Mouse (Mus musculus) forebrain, embryonic 12.5 days (tissue): ENCODE data around the gene Fank1. TPM values are rescaled to one million over a fixed set of nuclear protein-coding genes. Genes with fewer than 3 reads are reported as not detected.
A peak's percentile ranks its signal among the peaks of the same experiment; 100 is the strongest.

Experiments
- ATAC-seq: fragments of 200-750 bp; cut with Nextera tagmentation; 2 replicates; pipeline ENCODE4 v1.8.0; 2017; ENCODE audit warnings: moderate TSS enrichment; ENCODE audit not compliant: low FRiP score
- H3K27ac ChIP-seq: fragments of 300-500 bp; sonication (generic); 2 replicates; pipeline ENCODE4 v1.5.1; 2016; ENCODE audit warnings: mild to moderate bottlenecking
- H3K27me3 ChIP-seq: fragments of 300-500 bp; sonication (generic); 2 replicates; pipeline ENCODE4 v1.6.1; 2016; ENCODE audit warnings: mild to moderate bottlenecking
- H3K36me3 ChIP-seq: fragments of 300-500 bp; sonication (generic); replicated peaks from 2 replicates; pipeline ENCODE4 v1.6.1; 2016; ENCODE audit warnings: mild to moderate bottlenecking
- H3K4me1 ChIP-seq: fragments of 300-500 bp; sonication (generic); 2 replicates; pipeline ENCODE4 v1.6.1; 2016
- H3K4me2 ChIP-seq: fragments of 300-500 bp; sonication (generic); 2 replicates; pipeline ENCODE4 v1.6.1; 2016; ENCODE audit warnings: mild to moderate bottlenecking, moderate library complexity
- H3K4me3 ChIP-seq: fragments of 300-500 bp; sonication (generic); replicated peaks from 2 replicates; pipeline ENCODE4 v1.5.1; 2016; ENCODE audit warnings: mild to moderate bottlenecking
- H3K9ac ChIP-seq: fragments of 300-500 bp; sonication (generic); 2 replicates; pipeline ENCODE4 v1.6.1; 2016; ENCODE audit warnings: mild to moderate bottlenecking
- H3K9me3 ChIP-seq: fragments of 300-500 bp; sonication (generic); 2 replicates; pipeline ENCODE4 v1.6.1; 2016
- WGBS: fragments of 180-500 bp; shearing (Covaris S2); methylation state at CpG from one replicate; pipeline ENCODE4 v1.1.7; 2016; 5-methylcytosine and 5-hydroxymethylcytosine counted together
- polyA plus RNA-seq: library from polyadenylated mRNA; unstranded; fragments of >200 nt; fragmentation: Nextera tagmentation; extraction: Ambion mirVana; gene quantifications from 2 replicates; pipeline ENCODE4 v1.2.1, GENCODE M21; 2016

The Fank1 gene
- polyA plus RNA-seq, 1 experiment from 2014 or later = 1.5 TPM

DNA sequence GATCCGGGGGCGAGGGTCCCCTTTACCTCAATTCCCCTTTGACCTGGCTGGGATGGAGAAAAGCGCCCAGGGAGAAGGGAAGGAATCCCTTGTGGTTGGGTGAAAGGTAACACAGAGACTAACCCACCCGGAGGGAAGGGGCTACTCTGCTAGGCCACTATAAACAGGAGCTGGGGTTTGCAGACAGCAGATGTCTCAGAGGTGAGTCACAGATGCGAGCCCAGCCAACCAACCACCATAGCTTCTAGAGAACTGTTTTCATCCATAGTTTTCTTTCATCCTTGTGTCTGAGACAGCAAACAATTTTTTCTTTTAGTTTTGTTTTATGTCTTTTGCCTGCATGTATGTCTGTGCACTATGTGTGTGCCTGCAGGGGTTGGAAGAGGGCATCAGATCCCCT lies 23.3 kb downstream of the Fank1 start:
- Histone ChIP-seq H3K4me3 (no peak overlapping the region), H3K9ac (no peak overlapping the region), H3K4me2 (no peak overlapping the region), H3K9me3 (no peaks in the 10 kb centered on the region), H3K27me3 (no peaks in the 10 kb centered on the region), H3K27ac (no peak overlapping the region), H3K4me1 (no peaks in the 10 kb centered on the region; the same call in 1 of the 2 replicates), H3K36me3 (no peaks in the 10 kb centered on the region)
- WGBS = 81% methylated on average over 5 of the region's 5 CpGs
- ATAC-seq = no peak

DNA sequence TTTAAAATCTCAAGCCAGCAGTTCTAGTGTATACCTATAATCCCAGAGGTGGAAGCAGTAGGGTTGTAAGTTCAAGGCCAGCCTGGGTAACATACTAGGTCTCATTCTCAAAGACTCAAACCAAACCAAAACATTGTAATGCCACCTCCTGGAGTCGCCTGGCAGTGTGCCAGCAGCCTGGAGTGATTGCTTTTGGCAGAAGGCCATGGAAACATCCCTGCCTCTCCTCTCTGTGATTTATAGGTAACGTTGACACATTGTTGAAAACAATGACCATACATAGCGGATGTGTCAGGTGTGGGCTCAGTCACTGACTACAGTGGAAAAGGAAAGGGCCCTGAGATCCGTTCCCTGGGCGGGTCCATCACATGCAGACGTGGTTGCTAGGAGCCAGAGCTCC lies 25.2 kb downstream of the Fank1 start:
- Histone ChIP-seq H3K27me3 (no peaks in the 10 kb centered on the region), H3K4me2 (no peak overlapping the region), H3K4me3 (no peak overlapping the region), H3K4me1 (no peaks in the 10 kb centered on the region; the same call in 1 of the 2 replicates), H3K9me3 (no peaks in the 10 kb centered on the region), H3K36me3 (no peaks in the 10 kb centered on the region), H3K9ac (no peak overlapping the region), H3K27ac (no peak overlapping the region)
- ATAC-seq = no peak
- 71% methylated on average over 6 of the region's 6 CpGs for WGBS

DNA sequence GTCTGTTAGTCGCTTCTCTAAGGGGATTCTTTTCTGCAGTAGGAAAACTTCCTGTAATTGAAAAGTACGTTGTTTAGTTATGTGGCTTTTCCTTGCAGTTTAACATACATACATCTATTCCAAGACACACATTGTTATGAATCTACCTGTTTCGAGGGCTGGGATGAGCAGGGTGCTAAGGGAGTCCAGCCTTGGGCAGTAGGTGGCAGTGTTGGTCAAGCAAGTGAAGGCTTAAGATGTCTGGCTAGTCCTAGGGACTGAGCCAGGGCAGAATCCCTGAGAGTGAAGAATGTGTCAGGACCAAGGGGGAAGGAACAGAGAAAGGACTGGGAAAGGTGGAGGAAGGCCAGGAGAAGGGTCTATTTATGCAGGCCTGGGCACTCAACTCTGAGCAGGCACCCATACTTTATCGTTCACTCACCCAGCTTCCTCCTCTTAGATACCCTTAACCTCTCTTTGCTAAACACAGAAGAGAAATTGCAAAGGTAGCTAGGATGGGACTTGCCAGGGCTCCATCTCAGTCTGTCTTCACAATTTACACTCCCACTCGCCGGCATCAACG lies 29.0 kb downstream of the Fank1 start:
- WGBS = 56% methylated on average over 7 of the region's 7 CpGs
- Histone ChIP-seq H3K27me3 (no peaks in the 10 kb centered on the region), H3K4me1 (no peaks in the 10 kb centered on the region; the same call in 1 of the 2 replicates), H3K4me3 (no peak overlapping the region), H3K9me3 (no peaks in the 10 kb centered on the region), H3K27ac (no peak overlapping the region), H3K36me3 (no peaks in the 10 kb centered on the region), H3K9ac (no peak overlapping the region), H3K4me2 (no peak overlapping the region)
- ATAC-seq = no peak

DNA sequence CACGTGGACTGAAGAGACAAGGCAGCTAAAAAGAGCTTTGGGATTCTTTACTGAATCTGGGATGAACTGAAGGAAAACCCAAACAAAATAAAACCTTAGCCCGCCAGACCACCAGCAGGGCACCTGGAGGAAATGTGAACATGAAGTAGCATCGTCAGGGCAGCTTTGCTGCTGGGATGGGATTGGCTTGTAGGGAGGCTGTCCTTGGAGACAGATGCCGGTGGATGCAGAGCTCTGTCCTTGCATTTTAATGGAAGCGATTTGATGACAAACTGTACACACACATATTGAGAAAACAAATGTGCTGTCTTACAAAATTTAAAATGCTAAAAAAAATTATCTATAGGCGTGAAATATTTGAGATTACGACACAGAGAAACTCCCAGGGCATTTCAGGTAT lies 36.3 kb downstream of the Fank1 start:
- ATAC-seq = no peak
- no peaks in the 10 kb centered on the region for H3K4me1 ChIP-seq

DNA sequence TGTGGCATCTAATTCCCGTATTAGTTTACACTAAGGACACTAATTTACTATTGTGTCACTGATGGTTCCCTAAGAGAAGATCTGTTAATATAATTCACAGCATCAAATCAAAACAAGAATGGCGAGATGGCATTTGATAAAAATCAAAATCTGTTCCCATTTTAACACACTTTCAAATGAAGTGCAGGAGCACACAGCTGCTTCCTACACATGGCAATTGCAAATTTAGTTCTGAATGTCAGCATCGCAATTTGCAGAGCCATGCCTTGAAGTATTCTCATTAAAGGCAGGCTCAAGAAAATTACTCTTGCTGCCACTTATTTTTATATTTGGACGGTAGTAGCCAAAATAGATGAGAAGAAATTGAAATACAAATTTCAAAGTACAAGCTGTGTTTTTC lies 36.7 kb downstream of the Fank1 start:
- H3K27me3 ChIP-seq = no peaks in the 10 kb centered on the region
- H3K4me2 ChIP-seq = no peak overlapping the region
- H3K4me1 ChIP-seq = no peaks in the 10 kb centered on the region
- H3K4me3 ChIP-seq = no peak overlapping the region
- H3K36me3 ChIP-seq = no peaks in the 10 kb centered on the region
- WGBS = 79% methylated on average over 4 of the region's 4 CpGs
- H3K27ac ChIP-seq = no peak overlapping the region
- H3K9me3 ChIP-seq = no peaks in the 10 kb centered on the region
- no peak for ATAC-seq
- no peak overlapping the region for H3K9ac ChIP-seq

More for the DNA sequence above, 36.3 kb downstream of the Fank1 start:
- no peak overlapping the region for H3K4me3 ChIP-seq
- no peak overlapping the region for H3K9ac ChIP-seq
- no peaks in the 10 kb centered on the region for H3K36me3 ChIP-seq
- WGBS = 74% methylated on average over 7 of the region's 7 CpGs
- no peaks in the 10 kb centered on the region for H3K9me3 ChIP-seq
- H3K4me2 ChIP-seq = no peak overlapping the region
- no peak overlapping the region for H3K27ac ChIP-seq
- no peaks in the 10 kb centered on the region for H3K27me3 ChIP-seq

DNA sequence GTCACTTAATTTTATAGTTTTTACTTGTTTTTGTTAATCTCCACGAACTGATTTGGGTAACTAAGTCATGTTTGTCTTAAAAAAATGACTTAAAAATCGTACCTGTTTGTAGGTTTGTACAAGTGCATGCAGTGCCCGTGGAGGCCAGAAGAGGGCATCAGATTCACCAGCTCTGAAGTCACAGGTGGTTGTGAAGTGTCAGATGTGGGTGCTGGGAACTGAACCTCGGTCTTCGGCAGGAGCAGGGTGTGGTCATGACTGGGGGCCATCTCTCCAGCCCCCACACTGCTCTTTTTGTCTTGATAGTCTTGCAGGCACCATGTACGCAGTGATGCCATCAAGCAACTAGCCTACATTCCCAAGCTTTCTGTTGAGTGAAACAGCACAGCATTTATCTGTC lies 47.1 kb downstream of the Fank1 start:
- Histone ChIP-seq H3K9ac (no peak overlapping the region), H3K4me3 (no peak overlapping the region), H3K27ac (no peak overlapping the region), H3K4me1 (no peaks in the 10 kb centered on the region), H3K27me3 (no peaks in the 10 kb centered on the region), H3K9me3 (0 out of 2 replicates have a peak, but pooled peaks cover 4% of the 10 kb centered on the region), H3K36me3 (no peaks in the 10 kb centered on the region), H3K4me2 (no peak overlapping the region)
- WGBS = 88% methylated on average over 6 of the region's 6 CpGs
- no peak for ATAC-seq

DNA sequence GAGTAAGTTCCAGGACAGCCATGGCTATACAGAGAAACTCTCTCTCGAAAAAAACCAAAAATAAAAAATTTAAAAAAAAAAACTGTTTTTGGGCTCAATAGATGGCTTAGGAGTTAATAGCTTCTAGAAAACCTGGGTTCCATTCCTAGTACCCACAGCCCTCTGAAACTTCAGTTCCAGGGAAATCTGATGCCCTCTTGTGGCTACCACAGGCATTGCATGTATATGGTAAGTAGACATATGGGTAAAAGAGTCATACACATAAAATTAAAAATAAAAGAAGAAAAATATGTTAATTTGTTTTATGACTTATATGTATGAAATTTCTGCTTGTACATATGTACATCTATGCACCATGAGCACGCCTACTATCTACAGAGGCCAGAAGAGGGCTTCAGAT lies 47.9 kb downstream of the Fank1 start:
- 87% methylated on average over 2 of the region's 2 CpGs for WGBS
- no peak overlapping the region for H3K4me3 ChIP-seq
- H3K27ac ChIP-seq = no peak overlapping the region
- no peak overlapping the region for H3K9ac ChIP-seq
- no peak for ATAC-seq
- H3K4me1 ChIP-seq = no peaks in the 10 kb centered on the region
- no peaks in the 10 kb centered on the region for H3K27me3 ChIP-seq
- no peak overlapping the region for H3K4me2 ChIP-seq
- no peaks in the 10 kb centered on the region for H3K36me3 ChIP-seq
- 0 out of 2 replicates have a peak, but pooled peaks cover 4% of the 10 kb centered on the region for H3K9me3 ChIP-seq

DNA sequence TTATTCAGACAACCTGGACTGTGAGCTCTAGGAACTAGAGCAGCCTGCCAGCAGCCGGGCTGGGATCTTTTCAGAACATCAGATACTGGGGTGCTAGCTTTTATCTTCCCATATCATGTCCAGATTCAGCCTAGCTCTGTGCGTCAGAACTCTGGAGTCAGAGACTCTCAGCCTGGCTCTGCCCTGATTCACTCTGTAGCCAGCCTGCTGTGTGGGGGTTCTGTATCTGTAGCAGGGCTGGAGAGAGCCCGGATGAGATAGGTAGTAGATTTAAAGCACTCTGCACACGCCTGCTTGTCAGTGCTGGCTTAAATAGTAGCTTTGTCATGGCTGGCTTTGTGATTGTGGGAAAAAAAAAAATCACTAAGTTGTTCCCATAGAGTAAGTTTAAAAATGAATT lies 51.9 kb downstream of the Fank1 start:
- 49% methylated on average over 4 of the region's 4 CpGs for WGBS
- no peak overlapping the region for H3K4me2 ChIP-seq
- ATAC-seq = no peak
- H3K9me3 ChIP-seq = 0 out of 2 replicates have a peak, but pooled peaks cover 4% of the 10 kb centered on the region
- no peaks in the 10 kb centered on the region for H3K4me1 ChIP-seq
- H3K9ac ChIP-seq = no peak overlapping the region
- H3K36me3 ChIP-seq = no peaks in the 10 kb centered on the region
- H3K27ac ChIP-seq = 0 out of 2 replicates have a peak overlapping the region, but pooled peaks have one; percentile 13
- no peak overlapping the region for H3K4me3 ChIP-seq
- no peaks in the 10 kb centered on the region for H3K27me3 ChIP-seq

DNA sequence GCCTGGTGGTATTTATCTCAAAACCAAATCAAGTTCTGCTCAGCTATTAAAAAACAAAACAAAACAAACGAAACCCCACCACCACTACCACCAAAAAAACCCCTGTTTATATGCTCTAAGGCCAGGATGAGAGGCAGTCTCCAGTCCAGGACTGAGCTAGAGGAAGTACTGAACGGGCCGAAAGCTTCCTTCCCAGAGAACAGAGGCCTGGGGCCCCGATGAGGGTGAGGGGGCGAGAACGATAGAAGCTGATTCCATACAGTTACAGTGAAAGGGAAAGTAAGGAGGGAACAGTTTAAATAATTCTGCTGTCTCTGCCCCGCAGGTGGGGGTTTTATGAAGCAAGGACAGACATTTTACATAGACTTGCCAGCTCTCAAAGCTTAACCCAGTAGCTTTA lies 52.9 kb downstream of the Fank1 start:
- Histone ChIP-seq H3K27ac (no peak overlapping the region), H3K4me2 (no peak overlapping the region), H3K9ac (no peak overlapping the region), H3K4me3 (no peak overlapping the region), H3K9me3 (no peaks in the 10 kb centered on the region), H3K27me3 (no peaks in the 10 kb centered on the region), H3K36me3 (no peaks in the 10 kb centered on the region), H3K4me1 (no peaks in the 10 kb centered on the region)
- no peak for ATAC-seq
- 78% methylated on average over 7 of the region's 7 CpGs for WGBS

DNA sequence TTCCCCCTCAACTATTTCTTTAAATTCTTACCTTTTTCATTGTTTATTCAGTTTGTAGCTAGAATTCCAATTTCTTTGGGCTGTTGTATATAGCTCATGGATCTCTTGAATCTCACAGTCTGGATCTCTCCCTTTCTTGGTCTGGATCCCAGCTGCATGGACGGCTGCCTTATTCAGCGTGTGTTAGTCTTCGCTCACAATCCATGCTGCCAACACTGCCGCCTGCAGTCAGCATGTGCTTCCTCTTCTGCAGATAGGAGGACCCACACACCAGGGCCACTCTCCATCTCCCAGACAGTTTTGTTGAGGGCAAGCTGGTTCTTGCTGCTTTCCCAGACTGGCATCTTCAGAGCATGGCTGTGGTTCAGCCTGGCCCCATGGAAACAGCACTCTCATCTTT lies 62.9 kb downstream of the Fank1 start:
- no peak overlapping the region for H3K4me2 ChIP-seq
- WGBS = 85% methylated on average over 4 of the region's 4 CpGs
- no peak overlapping the region for H3K27ac ChIP-seq
- no peak overlapping the region for H3K4me3 ChIP-seq
- H3K36me3 ChIP-seq = no peaks in the 10 kb centered on the region
- no peaks in the 10 kb centered on the region for H3K27me3 ChIP-seq
- no peaks in the 10 kb centered on the region for H3K9me3 ChIP-seq
- no peaks in the 10 kb centered on the region for H3K4me1 ChIP-seq
- no peak overlapping the region for H3K9ac ChIP-seq
- no peak for ATAC-seq

DNA sequence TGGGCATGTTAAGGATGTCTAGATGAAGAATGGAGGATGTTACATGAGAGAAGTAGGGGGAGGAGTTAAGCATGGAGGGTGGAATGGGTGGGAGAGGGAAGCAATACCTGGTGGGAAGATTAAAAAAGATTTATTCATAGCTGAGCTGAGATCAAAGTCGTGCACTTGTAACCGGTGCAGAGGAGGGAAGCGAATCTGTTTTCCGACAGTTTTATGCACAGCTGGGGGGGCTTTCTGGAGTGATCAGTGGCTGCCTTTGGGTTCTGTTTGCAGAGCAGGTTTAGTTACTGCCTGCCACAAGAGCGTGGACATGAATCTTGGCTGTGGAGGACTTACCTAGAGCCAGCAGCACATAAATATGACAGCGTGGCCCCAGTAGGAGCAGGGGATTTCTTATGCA lies 65.4 kb downstream of the Fank1 start:
- ATAC-seq = no peak
- Histone ChIP-seq H3K9me3 (no peaks in the 10 kb centered on the region), H3K4me2 (no peak overlapping the region), H3K9ac (no peak overlapping the region), H3K4me3 (no peak overlapping the region), H3K27ac (no peak overlapping the region), H3K27me3 (no peaks in the 10 kb centered on the region), H3K4me1 (no peaks in the 10 kb centered on the region), H3K36me3 (no peaks in the 10 kb centered on the region)
- WGBS = 86% methylated on average over 6 of the region's 6 CpGs

DNA sequence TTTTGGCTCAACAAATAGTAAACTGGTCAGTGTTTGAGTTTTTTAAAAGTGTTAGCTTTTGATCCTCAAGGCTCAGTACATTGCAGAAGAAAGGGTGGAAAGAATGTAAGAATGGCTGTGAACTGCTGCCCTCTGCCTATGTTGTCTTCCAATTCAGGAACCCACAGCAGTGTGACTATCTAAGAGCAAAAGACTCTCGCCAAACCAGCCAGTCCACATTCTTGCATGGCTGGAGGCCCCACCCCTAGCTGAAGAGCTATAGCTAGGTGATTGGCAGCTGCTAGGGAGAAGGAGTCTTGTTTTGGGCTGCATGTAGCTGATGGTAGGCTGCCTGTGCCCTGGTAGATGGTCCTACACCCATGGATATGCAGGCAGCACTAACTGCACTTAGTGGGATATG lies 70.5 kb downstream of the Fank1 start:
- H3K9me3 ChIP-seq = no peaks in the 10 kb centered on the region
- H3K4me3 ChIP-seq = no peak overlapping the region
- no peaks in the 10 kb centered on the region for H3K27me3 ChIP-seq
- H3K4me1 ChIP-seq = no peaks in the 10 kb centered on the region
- no peak overlapping the region for H3K4me2 ChIP-seq
- no peaks in the 10 kb centered on the region for H3K36me3 ChIP-seq
- no peak overlapping the region for H3K27ac ChIP-seq
- WGBS = 13% methylated on average over 1 of the region's 1 CpGs
- no peak overlapping the region for H3K9ac ChIP-seq
- ATAC-seq = no peak

DNA sequence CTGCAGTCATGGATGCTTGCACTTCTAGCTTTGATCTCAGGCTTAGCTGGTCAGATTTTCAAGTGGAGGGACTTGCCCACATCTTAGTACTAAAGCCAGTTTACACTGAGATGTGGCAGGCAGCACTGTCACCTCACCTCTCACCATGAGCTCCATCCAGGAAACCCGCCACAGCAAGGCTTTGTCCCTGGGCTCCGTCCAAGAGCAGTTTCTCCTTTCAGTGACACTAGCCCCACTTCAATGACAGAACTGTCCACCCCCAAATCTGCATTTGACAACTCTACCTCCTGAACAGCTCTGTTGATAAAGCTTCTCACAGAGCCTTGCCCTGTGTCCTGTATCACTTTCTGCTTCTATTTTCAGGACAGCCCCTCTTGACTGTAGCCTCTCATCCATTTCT lies 71.5 kb downstream of the Fank1 start:
- Histone ChIP-seq H3K4me3 (no peak overlapping the region), H3K27ac (no peak overlapping the region), H3K4me2 (no peak overlapping the region), H3K27me3 (no peaks in the 10 kb centered on the region), H3K4me1 (no peaks in the 10 kb centered on the region), H3K9me3 (no peaks in the 10 kb centered on the region), H3K36me3 (no peaks in the 10 kb centered on the region), H3K9ac (no peak overlapping the region)
- no peak for ATAC-seq
- WGBS = 77% methylated on average over 2 of the region's 2 CpGs
